Mouse (Mus musculus) lung, adult 2 months (tissue): Measurements from ENCODE around the gene Olfr765. TPM values are rescaled to one million over a fixed set of nuclear protein-coding genes. Genes with fewer than 3 reads are reported as not detected.

ENCODE experiments used
- DNase-seq: peaks from one replicate; pipeline ENCODE4 v3.0.0; 2022
- H3K4me1 ChIP-seq: fragments of 200-500 bp; 2 replicates; pipeline ENCODE4 v1.6.1; 2011; ENCODE audit warnings: low read length; ENCODE audit not compliant: control insufficient read depth, insufficient read depth
- H3K4me3 ChIP-seq: fragments of 200-500 bp; replicated peaks from 2 replicates; pipeline ENCODE3; 2011; ENCODE audit warnings: low read depth, mild to moderate bottlenecking, control low read depth, low read length; ENCODE audit errors: extremely low read depth
- CTCF ChIP-seq: fragments of 200-500 bp; IDR thresholded peaks from 2 replicates; pipeline ENCODE4 v1.5.1; 2011; ENCODE audit warnings: mild to moderate bottlenecking, low read length, control low read depth; ENCODE audit not compliant: insufficient read depth
- POLR2A ChIP-seq: fragments of 200-500 bp; IDR thresholded peaks from 2 replicates; pipeline ENCODE4 v1.6.1; 2011; ENCODE audit warnings: low read depth, mild to moderate bottlenecking, control low read depth, low read length, borderline replicate concordance; ENCODE audit errors: extremely low read depth
- WGBS: fragments of 180-500 bp; shearing (Covaris S2); methylation state at CpG from one replicate; pipeline ENCODE4 v1.1.7; 2018; 5-methylcytosine and 5-hydroxymethylcytosine counted together
- polyA plus RNA-seq: library from polyadenylated mRNA; depleted of rRNA; stranded (reverse); fragments of >200 nt; gene quantifications from 2 replicates; pipeline ENCODE4 v1.2.3, GENCODE M21; 2012; rRNA removed

Olfr765 gene
- polyA plus RNA-seq, 1 experiment, result not detected

- TF ChIP-seq POLR2A (no peak), CTCF (no peak)
- no peaks in the 10 kb centered on the region for H3K4me1 ChIP-seq
- no peak within 1 kb of the TSS for H3K4me3 ChIP-seq
- no peak for DNase-seq
- WGBS, result 71% methylated on average over 2 of the region's 2 CpGs
Measured at GRCm38 (mm10) chr10:129010288-129010841, 39.4 kb downstream of the Olfr765 start, which contains the start of gene Olfr763. TSS of gene Olfr763 (plus strand) at chr10:129010791.

- WGBS, result 73% methylated on average over 14 of the region's 14 CpGs
- TF ChIP-seq CTCF (no peak), POLR2A (no peak)
Measured at GRCm38 (mm10) chr10:129004032-129004920, 45.5 kb downstream of the Olfr765 start.

DNA sequence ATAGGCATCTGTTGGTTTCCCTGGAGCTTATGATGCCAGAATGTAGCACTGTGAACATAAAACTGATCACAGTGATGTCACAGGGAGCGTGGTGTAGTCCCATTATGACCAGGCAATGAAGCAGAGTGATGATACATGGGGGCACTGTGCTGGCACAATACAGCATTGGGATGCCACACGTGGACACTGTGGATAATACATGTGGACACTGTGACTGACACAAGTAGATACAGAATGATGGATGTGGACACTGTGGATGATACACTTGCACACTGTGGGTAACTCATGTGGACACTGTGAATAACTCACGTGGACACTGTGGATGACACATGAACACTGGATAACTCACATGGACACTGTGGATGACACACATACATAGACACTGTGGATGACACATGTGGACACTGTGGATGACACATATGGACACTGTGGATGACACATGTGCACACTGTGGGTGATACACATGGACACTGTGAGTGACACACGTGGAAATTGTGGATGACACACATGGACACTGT, 53.2 kb downstream of the Olfr765 start:
- no peak for DNase-seq
- no peak for TF ChIP-seq POLR2A
- Histone ChIP-seq H3K4me3 (no peak overlapping the region), H3K4me1 (no peaks in the 10 kb centered on the region)
- WGBS, result 71% methylated on average over 4 of the region's 4 CpGs

More at GRCm38 (mm10) chr10:129004032-129004920, 45.5 kb downstream of the Olfr765 start:
- H3K4me1 ChIP-seq, result no peaks in the 10 kb centered on the region
- no peak for DNase-seq
- H3K4me3 ChIP-seq, result no peak overlapping the region

GRCm38 (mm10) chr10:128995796-128996195, 54.0 kb downstream of the Olfr765 start:
- H3K4me3 ChIP-seq, result no peak overlapping the region
- TF ChIP-seq POLR2A (no peak), CTCF (no peak)
- DNase-seq, result no peak
- no peaks in the 10 kb centered on the region for H3K4me1 ChIP-seq
- 97% methylated on average over 1 of the region's 1 CpGs for WGBS

Other genes starting within 250 kb of the Olfr765 start
- 14.8 and 22.7 TPM in 2 replicates for gene Dnajc14, start 245.9 kb downstream of the Olfr765 start, polyA plus RNA-seq
- gene Tmem198b, start 245.6 kb downstream of the Olfr765 start, polyA plus RNA-seq, result 18.3 and 20.6 TPM in 2 replicates
- 3.4 and 9.9 TPM in 2 replicates for gene Sarnp, start 232.7 kb downstream of the Olfr765 start, polyA plus RNA-seq
- gene Ormdl2, start 228.4 kb downstream of the Olfr765 start, polyA plus RNA-seq, result 47.5 and 64.6 TPM in 2 replicates
- 0.45 and 0.99 TPM in 2 replicates for gene Gdf11, start 158.3 kb downstream of the Olfr765 start, polyA plus RNA-seq
- 110 and 132 TPM in 2 replicates for gene Cd63, start 149.0 kb downstream of the Olfr765 start, polyA plus RNA-seq
- 20.1 and 20.3 TPM in 2 replicates for gene Rdh5, start 127.1 kb downstream of the Olfr765 start, polyA plus RNA-seq
- gene Bloc1s1, start 126.0 kb downstream of the Olfr765 start, polyA plus RNA-seq, result 171 and 192 TPM in 2 replicates
- 31.5 and 37.6 TPM in 2 replicates for gene Itga7, start 116.2 kb downstream of the Olfr765 start, polyA plus RNA-seq
- gene Mettl7b, start 89.0 kb downstream of the Olfr765 start, polyA plus RNA-seq, result 0.66 and 0.77 TPM in 2 replicates
- gene Olfr9, start 60.6 kb downstream of the Olfr765 start, polyA plus RNA-seq, result not detected in 2 replicates
- not detected in 2 replicates for gene Olfr763, start 39.2 kb downstream of the Olfr765 start, polyA plus RNA-seq
- not detected in 2 replicates for gene Olfr764-ps1, start 10.1 kb downstream of the Olfr765 start, polyA plus RNA-seq
- not detected in 2 replicates for gene Olfr766-ps1, start 19.0 kb upstream of the Olfr765 start, polyA plus RNA-seq
- gene Olfr767, start 32.9 kb upstream of the Olfr765 start, polyA plus RNA-seq, result not detected in 2 replicates
- gene Olfr768, start 49.4 kb upstream of the Olfr765 start, polyA plus RNA-seq, result not detected in 2 replicates
- not detected in 2 replicates for gene Olfr769, start 67.9 kb upstream of the Olfr765 start, polyA plus RNA-seq
- not detected in 2 replicates for gene Olfr770, start 89.0 kb upstream of the Olfr765 start, polyA plus RNA-seq
- gene Olfr771, start 114.8 kb upstream of the Olfr765 start, polyA plus RNA-seq, result not detected in 2 replicates
- gene Olfr772, start 127.9 kb upstream of the Olfr765 start, polyA plus RNA-seq, result not detected in 2 replicates
- gene Olfr773, start 137.4 kb upstream of the Olfr765 start, polyA plus RNA-seq, result not detected in 2 replicates
- gene Olfr774, start 186.2 kb upstream of the Olfr765 start, polyA plus RNA-seq, result not detected in 2 replicates
- gene Olfr775, start 198.4 kb upstream of the Olfr765 start, polyA plus RNA-seq, result not detected in 2 replicates
- not detected in 2 replicates for gene Olfr776, start 209.1 kb upstream of the Olfr765 start, polyA plus RNA-seq
- gene Olfr777, start 221.5 kb upstream of the Olfr765 start, polyA plus RNA-seq, result not detected in 2 replicates